Mouse (Mus musculus) limb, embryonic 14.5 days (tissue): Measurements from ENCODE around the gene Ncor2. TPM values are rescaled to one million over a fixed set of nuclear protein-coding genes. Genes with fewer than 3 reads are reported as not detected.

ENCODE experiments used
- ATAC-seq: fragments of 200-750 bp; cut with Nextera tagmentation; 2 replicates; pipeline ENCODE4 v1.8.0; 2017; ENCODE audit warnings: low read depth, moderate number of reproducible peaks, moderate TSS enrichment; ENCODE audit not compliant: low FRiP score
- DNase-seq: peaks from one replicate; pipeline ENCODE4 v3.0.0-alpha.2; 2015; ENCODE audit warnings: low spot score
- H3K27ac ChIP-seq: fragments of 300-500 bp; sonication (generic); replicated peaks from 2 replicates; pipeline ENCODE4 v1.5.1; 2014; ENCODE audit warnings: low read depth, mild to moderate bottlenecking, low read length, moderate library complexity, mixed read lengths
- H3K27me3 ChIP-seq: fragments of 300-500 bp; sonication (generic); 2 replicates; pipeline ENCODE4 v1.6.1; 2014; ENCODE audit warnings: low read length, mixed read lengths; ENCODE audit not compliant: control insufficient read depth, insufficient read depth
- H3K36me3 ChIP-seq: fragments of 300-500 bp; sonication (generic); 2 replicates; pipeline ENCODE4 v1.6.1; 2014; ENCODE audit warnings: mild to moderate bottlenecking, low read length, moderate library complexity, mixed read lengths; ENCODE audit not compliant: control insufficient read depth, insufficient read depth
- H3K4me1 ChIP-seq: fragments of 300-500 bp; sonication (generic); 2 replicates; pipeline ENCODE4 v1.6.1; 2014; ENCODE audit warnings: antibody characterized with exemption, low read length, mixed read lengths; ENCODE audit not compliant: control insufficient read depth, insufficient read depth
- H3K4me2 ChIP-seq: fragments of 300-500 bp; sonication (generic); replicated peaks from 2 replicates; pipeline ENCODE4 v1.6.1; 2014; ENCODE audit warnings: low read depth, mild to moderate bottlenecking, low read length, moderate library complexity; ENCODE audit not compliant: severe bottlenecking
- H3K4me3 ChIP-seq: fragments of 300-500 bp; sonication (generic); replicated peaks from 2 replicates; pipeline ENCODE4 v1.5.1; 2014; ENCODE audit warnings: low read length
- H3K9ac ChIP-seq: fragments of 300-500 bp; sonication (generic); 2 replicates; pipeline ENCODE4 v1.6.1; 2014; ENCODE audit warnings: mild to moderate bottlenecking, low read depth, low read length, moderate library complexity; ENCODE audit not compliant: severe bottlenecking
- H3K9me3 ChIP-seq: fragments of 300-500 bp; sonication (generic); 2 replicates; pipeline ENCODE4 v1.6.1; 2016; ENCODE audit warnings: low read length; ENCODE audit not compliant: control insufficient read depth
- POLR2A ChIP-seq: fragments of 200-500 bp; IDR thresholded peaks from 2 replicates; pipeline ENCODE4 v1.8.0; 2012; ENCODE audit warnings: inconsistent platforms, mild to moderate bottlenecking, moderate library complexity, borderline replicate concordance; ENCODE audit not compliant: insufficient read depth, insufficient read length; ENCODE audit errors: extremely low read depth
- WGBS: fragments of 180-500 bp; shearing (Covaris S2); extraction: QIAGEN DNeasy Blood & Tissue Kit; methylation state at CpG from one replicate; pipeline ENCODE4 v1.1.7; 2014; 5-methylcytosine and 5-hydroxymethylcytosine counted together
- polyA plus RNA-seq, 2 experiments: library from polyadenylated mRNA; depleted of rRNA in 1 of 2; stranded (reverse) in 1 of 2; unstranded in 1 of 2; fragments of >200 nt; fragmentation: Nextera tagmentation in 1 of 2; extraction: Ambion mirVana in 1 of 2; gene quantifications; 2 replicates each; pipeline versions ENCODE4 v1.2.1 to v1.2.3; 2012 to 2014

The Ncor2 gene
- polyA plus RNA-seq, 2 experiments, result 39.3 to 75.9 TPM

DNA sequence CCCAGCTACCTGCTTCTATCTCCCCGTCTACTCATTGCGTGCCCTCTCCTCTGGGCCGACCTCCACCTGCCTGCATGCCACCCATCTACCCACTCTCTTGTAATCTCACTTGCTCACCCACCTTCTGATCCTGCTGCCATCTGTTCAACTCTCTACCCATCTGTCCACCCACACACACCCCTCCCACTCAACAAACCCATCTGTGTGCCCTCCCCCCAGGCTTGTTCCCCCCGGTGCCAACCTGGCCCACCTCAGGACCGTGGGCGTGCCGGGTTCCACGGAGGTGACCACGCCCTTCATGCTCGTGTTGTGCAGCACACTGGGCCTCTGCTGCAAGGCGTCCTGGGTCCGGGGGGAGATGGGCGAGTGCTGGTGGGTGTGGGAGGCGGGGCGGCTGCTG, 150.6 kb downstream of the Ncor2 start:
- ATAC-seq (no peak), DNase-seq (no peak)
- Histone ChIP-seq H3K4me3 (no peak overlapping the region), H3K27ac (no peak overlapping the region), H3K27me3 (no peaks in the 10 kb centered on the region), H3K9me3 (no peaks in the 10 kb centered on the region), H3K4me1 (no peaks in the 10 kb centered on the region), H3K36me3 (peaks cover 100% of the 10 kb centered on the region), H3K4me2 (no peak overlapping the region), H3K9ac (no peak overlapping the region)
- 96% methylated on average over 14 of the region's 15 CpGs for WGBS
- no peak for TF ChIP-seq POLR2A

DNA sequence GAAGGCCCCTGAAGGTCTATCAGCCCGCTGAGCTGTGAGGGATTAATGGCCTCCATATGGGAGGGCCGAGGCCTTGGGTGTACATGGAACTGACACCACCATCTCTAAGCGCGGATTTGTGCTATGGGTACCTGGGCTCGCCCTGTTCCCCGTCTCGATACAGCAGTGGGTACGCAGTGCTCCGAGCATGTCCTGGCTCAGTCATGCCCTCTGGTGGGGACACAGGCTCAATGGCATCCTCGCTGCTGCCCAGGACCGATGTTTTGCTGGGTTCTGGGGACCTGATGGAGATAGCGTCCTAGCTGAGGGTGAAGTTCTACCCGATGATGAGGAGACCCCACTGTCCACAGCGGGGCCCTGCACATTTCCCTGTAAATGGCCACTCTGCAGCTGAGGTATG, 155.0 kb downstream of the Ncor2 start:
- 78% methylated on average over 14 of the region's 14 CpGs for WGBS
- no peaks in the 10 kb centered on the region for H3K27me3 ChIP-seq
- H3K9me3 ChIP-seq, result no peaks in the 10 kb centered on the region
- ATAC-seq, result no peak
- no peak overlapping the region for H3K9ac ChIP-seq
- TF ChIP-seq POLR2A, result no peak
- H3K4me1 ChIP-seq, result no peaks in the 10 kb centered on the region
- DNase-seq, result no peak
- H3K4me3 ChIP-seq, result no peak overlapping the region
- peaks cover 93% of the 10 kb centered on the region for H3K36me3 ChIP-seq
- H3K4me2 ChIP-seq, result no peak overlapping the region
- H3K27ac ChIP-seq, result no peak overlapping the region

DNA sequence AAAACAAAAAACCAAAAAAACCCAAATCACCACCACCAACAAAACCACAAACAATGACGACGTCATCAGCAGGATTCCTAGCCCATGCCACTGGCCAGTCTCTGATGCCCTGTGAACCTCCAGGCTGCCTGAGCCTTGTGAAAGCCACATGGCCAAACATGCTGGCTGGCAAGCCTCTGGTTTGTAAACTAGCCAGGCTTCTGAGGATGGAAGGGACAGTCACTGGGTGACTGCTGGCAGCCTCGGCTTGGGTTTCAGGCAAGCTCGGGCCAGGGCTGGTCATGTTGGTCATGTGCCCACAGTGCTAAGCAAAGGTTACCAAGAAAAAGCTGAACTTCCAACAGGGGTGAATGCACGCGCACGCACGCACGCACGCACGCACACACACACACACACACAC, 157.7 kb downstream of the Ncor2 start:
- DNase-seq, result no peak
- H3K9me3 ChIP-seq, result no peaks in the 10 kb centered on the region
- no peak overlapping the region for H3K4me2 ChIP-seq
- TF ChIP-seq POLR2A, result no peak
- no peaks in the 10 kb centered on the region for H3K27me3 ChIP-seq
- no peak overlapping the region for H3K4me3 ChIP-seq
- no peak overlapping the region for H3K9ac ChIP-seq
- 95% methylated on average over 11 of the region's 11 CpGs for WGBS
- no peak overlapping the region for H3K27ac ChIP-seq
- ATAC-seq, result no peak
- H3K4me1 ChIP-seq, result peaks cover 11% of the 10 kb centered on the region; the same call in 1 of the 2 replicates
- H3K36me3 ChIP-seq, result peaks cover 93% of the 10 kb centered on the region

DNA sequence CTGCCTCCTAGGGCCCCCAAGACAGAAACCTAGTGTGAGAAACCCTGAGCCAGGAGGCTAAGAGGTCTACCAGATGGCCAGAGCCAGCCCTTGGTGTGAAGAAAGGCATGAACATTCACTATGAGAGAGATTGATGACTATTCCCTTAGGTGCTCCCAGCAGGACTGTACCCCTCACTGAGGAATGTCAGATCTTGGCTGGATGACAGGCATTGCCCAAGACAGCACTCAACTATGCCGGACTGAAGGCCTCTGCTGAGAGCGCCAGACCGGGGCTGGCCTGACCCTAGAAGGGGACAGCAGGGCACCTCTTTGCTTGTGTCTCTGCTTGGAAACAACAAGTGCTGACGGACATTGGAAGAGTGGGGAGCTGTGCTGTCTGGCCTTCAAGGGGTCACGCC, 159.9 kb downstream of the Ncor2 start:
- no peak overlapping the region for H3K4me2 ChIP-seq
- H3K36me3 ChIP-seq, result peaks cover 92% of the 10 kb centered on the region
- H3K4me1 ChIP-seq, result peaks cover 11% of the 10 kb centered on the region; the same call in 1 of the 2 replicates
- H3K9me3 ChIP-seq, result no peaks in the 10 kb centered on the region
- no peak overlapping the region for H3K27ac ChIP-seq
- no peak overlapping the region for H3K4me3 ChIP-seq
- no peak overlapping the region for H3K9ac ChIP-seq
- 90% methylated on average over 5 of the region's 5 CpGs for WGBS
- ATAC-seq (no peak), DNase-seq (no peak)
- TF ChIP-seq POLR2A, result no peak
- no peaks in the 10 kb centered on the region for H3K27me3 ChIP-seq

DNA sequence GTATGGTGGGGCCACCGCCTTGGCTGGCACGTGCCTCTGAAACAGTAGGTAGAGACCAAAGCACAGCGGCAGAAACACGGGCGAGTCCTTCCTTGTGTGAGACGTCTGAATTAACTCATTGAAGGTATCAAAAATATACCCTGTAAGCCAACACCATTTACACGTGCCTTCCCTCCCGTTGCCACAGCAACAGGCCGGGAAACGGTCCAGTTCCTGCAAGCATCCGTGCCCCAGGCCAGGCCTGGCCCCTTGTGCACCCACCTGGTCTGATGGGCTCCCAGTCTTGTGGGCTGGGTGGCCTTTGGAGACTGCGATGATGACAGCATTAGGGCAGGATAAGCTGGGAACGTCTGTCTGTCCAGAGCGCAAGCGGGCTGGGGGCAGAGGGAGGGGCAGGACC, 161.7 kb downstream of the Ncor2 start:
- WGBS, result 54% methylated on average over 15 of the region's 15 CpGs
- DNase-seq (no peak), ATAC-seq (peak; percentile 48; the same call in 1 of the 2 replicates)
- Histone ChIP-seq H3K27me3 (no peaks in the 10 kb centered on the region), H3K4me2 (no peak overlapping the region), H3K9ac (no peak overlapping the region), H3K36me3 (peaks cover 91% of the 10 kb centered on the region), H3K9me3 (no peaks in the 10 kb centered on the region), H3K4me1 (peaks cover 11% of the 10 kb centered on the region; the same call in 1 of the 2 replicates), H3K27ac (no peak overlapping the region), H3K4me3 (no peak overlapping the region)
- no peak for TF ChIP-seq POLR2A
